Mouse (Mus musculus): ENCODE measurements around the gene Gsk3a. TPM values are rescaled to one million over a fixed set of nuclear protein-coding genes. Genes with fewer than 3 reads are reported as not detected.
A peak's percentile ranks its signal among the peaks of the same experiment; 100 is the strongest.

Gsk3a gene
- polyA plus RNA-seq, 1 experiment = 343 TPM

- 91% methylated on average over 11 of the region's 11 CpGs for WGBS
- H3K27ac ChIP-seq (ENCODE audit: control insufficient read depth, insufficient read depth, low read length) = no peak overlapping the region
- H3K4me3 ChIP-seq (ENCODE audit: control insufficient read depth, insufficient read depth, low read length) = no peak overlapping the region
- H3K36me3 ChIP-seq (ENCODE audit: control insufficient read depth, insufficient read depth, low read length) = no peaks in the 10 kb centered on the region
- no peaks in the 10 kb centered on the region for H3K4me1 ChIP-seq (replicated peaks; ENCODE audit: control insufficient read depth, insufficient read depth, low read length)
- no peaks in the 10 kb centered on the region for H3K27me3 ChIP-seq (ENCODE audit: control insufficient read depth, insufficient read depth, low read length)
- no peak for DNase-seq
- TF ChIP-seq CTCF (IDR thresholded peaks at IDR 0.05; ENCODE audit: borderline replicate concordance, control insufficient read depth, extremely low read depth, insufficient read depth, low read length, poor library complexity) (no peak), POLR2A (IDR thresholded peaks at IDR 0.05; ENCODE audit: control insufficient read depth, extremely low read depth, insufficient read depth, low read length, poor library complexity) (no peak)
Observed at GRCm38 (mm10) chr7:25190806-25191205, 46.8 kb downstream of the Gsk3a start.

- Histone ChIP-seq H3K36me3 (ENCODE audit: control insufficient read depth, insufficient read depth, low read length) (no peaks in the 10 kb centered on the region), H3K4me1 (replicated peaks; ENCODE audit: control insufficient read depth, insufficient read depth, low read length) (no peaks in the 10 kb centered on the region), H3K27me3 (ENCODE audit: control insufficient read depth, insufficient read depth, low read length) (no peaks in the 10 kb centered on the region), H3K4me3 (ENCODE audit: control insufficient read depth, insufficient read depth, low read length) (no peak overlapping the region), H3K27ac (ENCODE audit: control insufficient read depth, insufficient read depth, low read length) (no peak overlapping the region)
- DNase-seq = peak; percentile 78
- WGBS = 53% methylated on average over 21 of the region's 21 CpGs
- TF ChIP-seq POLR2A (IDR thresholded peaks at IDR 0.05; ENCODE audit: control insufficient read depth, extremely low read depth, insufficient read depth, low read length, poor library complexity) (no peak), CTCF (IDR thresholded peaks at IDR 0.05; ENCODE audit: borderline replicate concordance, control insufficient read depth, extremely low read depth, insufficient read depth, low read length, poor library complexity) (peak; percentile 90)
Observed at GRCm38 (mm10) chr7:25187662-25188650, 49.7 kb downstream of the Gsk3a start.

GRCm38 (mm10) chr7:25184091-25184490, 53.6 kb downstream of the Gsk3a start:
- peaks cover 19% of the 10 kb centered on the region for H3K4me1 ChIP-seq (replicated peaks; ENCODE audit: control insufficient read depth, insufficient read depth, low read length)
- H3K27ac ChIP-seq (ENCODE audit: control insufficient read depth, insufficient read depth, low read length) = no peak overlapping the region
- TF ChIP-seq CTCF (IDR thresholded peaks at IDR 0.05; ENCODE audit: borderline replicate concordance, control insufficient read depth, extremely low read depth, insufficient read depth, low read length, poor library complexity) (no peak), POLR2A (IDR thresholded peaks at IDR 0.05; ENCODE audit: control insufficient read depth, extremely low read depth, insufficient read depth, low read length, poor library complexity) (no peak)
- H3K4me3 ChIP-seq (ENCODE audit: control insufficient read depth, insufficient read depth, low read length) = no peak overlapping the region
- no peaks in the 10 kb centered on the region for H3K36me3 ChIP-seq (ENCODE audit: control insufficient read depth, insufficient read depth, low read length)
- H3K27me3 ChIP-seq (ENCODE audit: control insufficient read depth, insufficient read depth, low read length) = peaks cover 5% of the 10 kb centered on the region
- DNase-seq = no peak
- WGBS = 75% methylated on average over 6 of the region's 6 CpGs

GRCm38 (mm10) chr7:25181814-25182213, 55.8 kb downstream of the Gsk3a start:
- DNase-seq = no peak
- WGBS = 9% methylated on average over 21 of the region's 21 CpGs
- no peak overlapping the region for H3K27ac ChIP-seq (ENCODE audit: control insufficient read depth, insufficient read depth, low read length)
- no peak overlapping the region for H3K4me3 ChIP-seq (ENCODE audit: control insufficient read depth, insufficient read depth, low read length)
- peaks cover 9% of the 10 kb centered on the region for H3K27me3 ChIP-seq (ENCODE audit: control insufficient read depth, insufficient read depth, low read length)
- peaks cover 27% of the 10 kb centered on the region for H3K4me1 ChIP-seq (replicated peaks; ENCODE audit: control insufficient read depth, insufficient read depth, low read length)
- TF ChIP-seq POLR2A (IDR thresholded peaks at IDR 0.05; ENCODE audit: control insufficient read depth, extremely low read depth, insufficient read depth, low read length, poor library complexity) (no peak), CTCF (IDR thresholded peaks at IDR 0.05; ENCODE audit: borderline replicate concordance, control insufficient read depth, extremely low read depth, insufficient read depth, low read length, poor library complexity) (no peak)
- no peaks in the 10 kb centered on the region for H3K36me3 ChIP-seq (ENCODE audit: control insufficient read depth, insufficient read depth, low read length)

- WGBS = under 1% methylated on average over 15 of the region's 15 CpGs
- peaks cover 27% of the 10 kb centered on the region for H3K4me1 ChIP-seq (replicated peaks; ENCODE audit: control insufficient read depth, insufficient read depth, low read length)
- peak; percentile 59 for DNase-seq
- no peaks in the 10 kb centered on the region for H3K36me3 ChIP-seq (ENCODE audit: control insufficient read depth, insufficient read depth, low read length)
- TF ChIP-seq POLR2A (IDR thresholded peaks at IDR 0.05; ENCODE audit: control insufficient read depth, extremely low read depth, insufficient read depth, low read length, poor library complexity) (no peak), CTCF (IDR thresholded peaks at IDR 0.05; ENCODE audit: borderline replicate concordance, control insufficient read depth, extremely low read depth, insufficient read depth, low read length, poor library complexity) (peak; percentile 80; the same call in 1 of the 2 replicates)
- no peak overlapping the region for H3K27ac ChIP-seq (ENCODE audit: control insufficient read depth, insufficient read depth, low read length)
- H3K4me3 ChIP-seq (ENCODE audit: control insufficient read depth, insufficient read depth, low read length) = no peak overlapping the region
- peaks cover 11% of the 10 kb centered on the region for H3K27me3 ChIP-seq (ENCODE audit: control insufficient read depth, insufficient read depth, low read length)
Observed at GRCm38 (mm10) chr7:25181331-25181790, 56.3 kb downstream of the Gsk3a start.

- TF ChIP-seq CTCF (IDR thresholded peaks at IDR 0.05; ENCODE audit: borderline replicate concordance, control insufficient read depth, extremely low read depth, insufficient read depth, low read length, poor library complexity) (no peak), POLR2A (IDR thresholded peaks at IDR 0.05; ENCODE audit: control insufficient read depth, extremely low read depth, insufficient read depth, low read length, poor library complexity) (no peak)
- WGBS = 10% methylated on average over 6 of the region's 6 CpGs
- Histone ChIP-seq H3K27ac (ENCODE audit: control insufficient read depth, insufficient read depth, low read length) (no peak overlapping the region), H3K4me3 (ENCODE audit: control insufficient read depth, insufficient read depth, low read length) (no peak overlapping the region), H3K27me3 (ENCODE audit: control insufficient read depth, insufficient read depth, low read length) (peaks cover 12% of the 10 kb centered on the region), H3K4me1 (replicated peaks; ENCODE audit: control insufficient read depth, insufficient read depth, low read length) (peaks cover 27% of the 10 kb centered on the region), H3K36me3 (ENCODE audit: control insufficient read depth, insufficient read depth, low read length) (no peaks in the 10 kb centered on the region)
- no peak for DNase-seq
Observed at GRCm38 (mm10) chr7:25180512-25180911, 57.1 kb downstream of the Gsk3a start.

Data from thymus, adult 2 months (tissue).